Mouse (Mus musculus) neural tube, embryonic 14.5 days (tissue): Measurements from ENCODE around the gene Adm2. TPM values are rescaled to one million over a fixed set of nuclear protein-coding genes. Genes with fewer than 3 reads are reported as not detected.

Source experiments
- ATAC-seq: fragments of 200-750 bp; cut with Nextera tagmentation; 2 replicates; pipeline ENCODE4 v1.8.0; 2017; ENCODE audit warnings: low read depth, mild to moderate bottlenecking, moderate TSS enrichment, moderate library complexity
- H3K27ac ChIP-seq: fragments of 300-500 bp; sonication (generic); 2 replicates; pipeline ENCODE4 v1.5.1; 2014; ENCODE audit warnings: low read depth, mild to moderate bottlenecking, control low read depth, low read length, moderate library complexity, mixed read lengths
- H3K27me3 ChIP-seq: fragments of 300-500 bp; sonication (generic); 2 replicates; pipeline ENCODE4 v1.6.1; 2014; ENCODE audit warnings: low read length; ENCODE audit not compliant: control insufficient read depth, insufficient read depth
- H3K36me3 ChIP-seq: fragments of 300-500 bp; sonication (generic); 2 replicates; pipeline ENCODE4 v1.6.1; 2014; ENCODE audit warnings: low read length, mixed read lengths; ENCODE audit not compliant: control insufficient read depth, insufficient read depth
- H3K4me1 ChIP-seq: fragments of 300-500 bp; sonication (generic); 2 replicates; pipeline ENCODE4 v1.6.1; 2014; ENCODE audit warnings: low read length; ENCODE audit not compliant: control insufficient read depth, insufficient read depth
- H3K4me2 ChIP-seq: fragments of 300-500 bp; sonication (generic); 2 replicates; pipeline ENCODE4 v1.6.1; 2014; ENCODE audit warnings: mild to moderate bottlenecking, low read depth, low read length, control low read depth
- H3K4me3 ChIP-seq: fragments of 300-500 bp; sonication (generic); 2 replicates; pipeline ENCODE4 v1.5.1; 2014; ENCODE audit warnings: low read depth, low read length, control low read depth, mixed read lengths
- H3K9ac ChIP-seq: fragments of 300-500 bp; sonication (generic); replicated peaks from 2 replicates; pipeline ENCODE4 v1.6.1; 2014; ENCODE audit warnings: low read depth, mild to moderate bottlenecking, control low read depth, low read length, mixed read lengths
- H3K9me3 ChIP-seq: fragments of 300-500 bp; sonication (generic); 2 replicates; pipeline ENCODE4 v1.6.1; 2016; ENCODE audit warnings: low read length; ENCODE audit not compliant: control insufficient read depth
- WGBS: fragments of 180-500 bp; shearing (Covaris S2); extraction: QIAGEN DNeasy Blood & Tissue Kit; methylation state at CpG from one replicate; pipeline ENCODE4 v1.1.7; 2014; 5-methylcytosine and 5-hydroxymethylcytosine counted together
- polyA plus RNA-seq: library from polyadenylated mRNA; unstranded; fragments of >200 nt; fragmentation: Nextera tagmentation; extraction: Ambion mirVana; gene quantifications from 2 replicates; pipeline ENCODE4 v1.2.1, GENCODE M21; 2014

Adm2 gene
- polyA plus RNA-seq, 1 experiment from 2014 or later = not detected

DNA sequence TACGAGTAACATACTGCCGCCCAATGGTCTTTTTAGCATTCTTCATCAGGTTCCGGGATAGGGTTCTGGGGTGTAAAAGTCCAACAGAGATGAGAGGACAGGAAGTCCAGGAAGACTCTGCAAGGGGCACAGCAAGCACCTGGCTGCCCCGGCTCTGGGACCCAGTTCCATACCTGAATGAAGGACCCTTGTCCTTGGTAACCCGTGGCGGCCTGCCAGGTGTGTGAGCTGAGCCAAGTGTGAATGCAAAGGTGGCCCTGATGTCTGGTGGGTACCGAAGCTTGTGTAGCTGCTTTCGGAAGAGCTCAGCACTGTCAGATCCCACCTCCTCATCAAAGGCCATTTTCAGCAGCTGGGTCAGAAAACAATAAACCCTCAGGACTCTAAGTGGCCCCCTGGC lies 21.9 kb upstream of the Adm2 start:
- no peak overlapping the region for H3K27ac ChIP-seq
- no peak overlapping the region for H3K4me3 ChIP-seq
- H3K36me3 ChIP-seq = peaks cover 73% of the 10 kb centered on the region
- no peak overlapping the region for H3K4me2 ChIP-seq
- no peaks in the 10 kb centered on the region for H3K4me1 ChIP-seq
- no peak for ATAC-seq
- WGBS = 98% methylated on average over 8 of the region's 8 CpGs
- no peak overlapping the region for H3K9ac ChIP-seq
- no peaks in the 10 kb centered on the region for H3K27me3 ChIP-seq
- H3K9me3 ChIP-seq = no peaks in the 10 kb centered on the region

GRCm38 (mm10) chr15:89305966-89306365 lies 16.6 kb upstream of the Adm2 start:
- H3K36me3 ChIP-seq = peaks cover 48% of the 10 kb centered on the region
- H3K4me3 ChIP-seq = no peak overlapping the region
- 74% methylated on average over 1 of the region's 1 CpGs for WGBS
- no peaks in the 10 kb centered on the region for H3K9me3 ChIP-seq
- no peak overlapping the region for H3K27ac ChIP-seq
- 0 out of 2 replicates have a peak, but pooled peaks cover 3% of the 10 kb centered on the region for H3K4me1 ChIP-seq
- no peaks in the 10 kb centered on the region for H3K27me3 ChIP-seq
- no peak overlapping the region for H3K9ac ChIP-seq
- ATAC-seq = no peak
- H3K4me2 ChIP-seq = no peak overlapping the region

DNA sequence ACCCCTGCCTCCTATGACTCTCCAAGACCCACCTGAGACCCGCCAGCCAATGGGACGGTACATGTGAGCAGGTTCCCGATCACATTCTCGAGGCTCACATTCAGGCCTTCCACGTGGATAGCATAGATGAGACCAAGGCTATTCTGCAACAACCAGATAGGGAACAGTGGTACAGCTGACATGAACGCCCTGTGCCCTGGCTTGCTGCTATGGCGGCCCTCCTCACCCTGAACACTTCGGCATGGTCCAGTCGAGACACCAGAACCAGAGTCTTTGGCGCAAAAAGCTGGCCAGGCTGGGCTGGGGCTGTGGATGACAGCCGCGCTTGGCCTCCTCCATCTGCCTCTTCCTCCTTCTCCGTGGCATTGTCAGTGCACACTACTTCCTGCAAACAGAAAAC lies 15.1 kb upstream of the Adm2 start:
- Histone ChIP-seq H3K36me3 (peaks cover 34% of the 10 kb centered on the region), H3K4me1 (0 out of 2 replicates have a peak, but pooled peaks cover 3% of the 10 kb centered on the region), H3K9me3 (no peaks in the 10 kb centered on the region), H3K4me3 (no peak overlapping the region), H3K4me2 (no peak overlapping the region), H3K9ac (no peak overlapping the region), H3K27me3 (no peaks in the 10 kb centered on the region), H3K27ac (no peak overlapping the region)
- no peak for ATAC-seq
- WGBS = 93% methylated on average over 13 of the region's 13 CpGs

DNA sequence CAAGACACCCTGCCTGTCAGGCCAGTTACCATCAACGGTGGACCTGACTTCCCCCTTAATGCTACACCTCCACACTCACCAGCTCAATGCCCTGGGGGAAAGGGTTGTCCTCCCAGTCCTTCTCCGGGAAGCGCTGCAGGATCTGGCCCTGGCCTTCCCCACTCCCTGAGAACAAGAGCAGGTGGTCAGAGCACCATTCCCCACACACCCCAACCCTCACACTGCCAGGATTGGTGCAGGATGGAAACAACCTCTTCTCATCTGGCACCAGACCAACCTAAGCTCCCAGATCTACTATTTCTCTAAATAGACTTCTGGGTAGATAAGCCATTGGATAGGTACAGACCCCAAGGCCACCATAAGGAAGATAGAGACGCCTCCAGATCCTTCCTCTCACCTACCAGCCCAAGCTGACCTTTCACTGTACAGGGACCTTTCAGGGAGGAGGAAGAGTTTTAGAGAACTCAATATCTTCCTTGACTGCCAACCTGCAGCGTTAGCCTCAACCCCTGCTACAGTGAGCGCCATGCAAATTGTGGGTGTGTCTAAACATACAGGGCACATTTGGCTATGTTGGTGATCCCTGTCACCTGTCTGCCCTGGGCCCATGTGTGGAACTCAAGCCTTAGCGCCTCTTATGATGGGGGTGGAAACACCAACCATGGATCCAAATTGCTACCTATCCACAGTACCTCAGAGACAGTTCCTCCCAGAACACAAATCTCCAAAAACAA lies 13.9 kb upstream of the Adm2 start:
- peaks cover 27% of the 10 kb centered on the region for H3K36me3 ChIP-seq
- no peaks in the 10 kb centered on the region for H3K9me3 ChIP-seq
- ATAC-seq = no peak
- no peak overlapping the region for H3K4me2 ChIP-seq
- no peak overlapping the region for H3K9ac ChIP-seq
- peaks cover 8% of the 10 kb centered on the region for H3K4me1 ChIP-seq
- no peaks in the 10 kb centered on the region for H3K27me3 ChIP-seq
- H3K4me3 ChIP-seq = no peak overlapping the region
- no peak overlapping the region for H3K27ac ChIP-seq
- 92% methylated on average over 7 of the region's 7 CpGs for WGBS

DNA sequence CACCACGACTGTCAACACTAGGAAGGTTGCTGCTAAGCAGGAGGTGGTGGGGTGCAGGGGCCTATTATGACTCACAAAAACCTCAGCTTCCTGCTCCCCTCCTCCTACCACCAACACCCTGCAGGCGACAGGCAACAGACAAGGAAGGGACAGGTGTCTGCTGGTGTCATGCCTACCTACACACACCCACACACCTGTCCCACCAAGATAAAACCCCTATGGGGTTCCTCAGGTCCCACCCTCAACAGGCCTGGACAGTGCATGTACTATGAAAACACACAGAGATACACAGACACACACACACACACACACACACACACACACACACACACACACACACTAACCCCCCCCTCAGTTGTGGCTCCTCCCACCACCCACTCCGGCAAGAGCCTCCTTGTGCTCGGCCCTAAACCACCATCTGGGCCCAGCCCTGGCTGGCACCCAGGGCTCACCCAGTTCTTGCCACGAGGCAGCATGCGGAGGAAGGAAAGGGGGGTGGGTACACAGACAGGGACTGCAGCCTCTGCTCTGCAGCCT lies 12.5 kb upstream of the Adm2 start:
- Histone ChIP-seq H3K4me2 (no peak overlapping the region), H3K9ac (no peak overlapping the region)
- WGBS = 57% methylated on average over 6 of the region's 6 CpGs

GRCm38 (mm10) chr15:89313359-89313758 lies 9.2 kb upstream of the Adm2 start:
- Histone ChIP-seq H3K4me1 (peaks cover 16% of the 10 kb centered on the region), H3K27ac (no peak overlapping the region), H3K9ac (no peak overlapping the region), H3K4me3 (no peak overlapping the region; the same call in 1 of the 2 replicates), H3K4me2 (peak overlapping the region; percentile 79; the same call in 1 of the 2 replicates), H3K27me3 (no peaks in the 10 kb centered on the region), H3K36me3 (no peaks in the 10 kb centered on the region), H3K9me3 (no peaks in the 10 kb centered on the region)
- WGBS = 88% methylated on average over 4 of the region's 4 CpGs
- ATAC-seq = no peak

More for the DNA sequence above, 12.5 kb upstream of the Adm2 start:
- Histone ChIP-seq H3K4me1 (peaks cover 16% of the 10 kb centered on the region), H3K27ac (no peak overlapping the region), H3K9me3 (no peaks in the 10 kb centered on the region), H3K36me3 (peaks cover 15% of the 10 kb centered on the region; the same call in 1 of the 2 replicates), H3K4me3 (no peak overlapping the region), H3K27me3 (no peaks in the 10 kb centered on the region)
- no peak for ATAC-seq

GRCm38 (mm10) chr15:89314107-89314506 lies 8.4 kb upstream of the Adm2 start:
- WGBS = 32% methylated on average over 3 of the region's 3 CpGs
- Histone ChIP-seq H3K27ac (no peak overlapping the region), H3K36me3 (no peaks in the 10 kb centered on the region), H3K4me1 (peaks cover 16% of the 10 kb centered on the region), H3K4me2 (peak overlapping the region; percentile 79), H3K9ac (peak overlapping the region; percentile 88), H3K9me3 (no peaks in the 10 kb centered on the region), H3K4me3 (peak overlapping the region; percentile 97), H3K27me3 (no peaks in the 10 kb centered on the region)
- ATAC-seq = no peak

- peak; percentile 29; the same call in 1 of the 2 replicates for ATAC-seq
- Histone ChIP-seq H3K4me2 (peak overlapping the region; percentile 79), H3K4me3 (peak overlapping the region; percentile 97), H3K36me3 (no peaks in the 10 kb centered on the region), H3K27ac (peak overlapping the region; percentile 34; the same call in 1 of the 2 replicates), H3K9me3 (no peaks in the 10 kb centered on the region), H3K9ac (peak overlapping the region; percentile 88), H3K27me3 (no peaks in the 10 kb centered on the region), H3K4me1 (peaks cover 16% of the 10 kb centered on the region)
- WGBS = under 1% methylated on average over 55 of the region's 58 CpGs
Measured at GRCm38 (mm10) chr15:89314511-89315189, 7.9 kb upstream of the Adm2 start.
